Mouse (Mus musculus) MEL (cell line): Measurements from ENCODE around the gene Ankrd44. TPM values are rescaled to one million over a fixed set of nuclear protein-coding genes. Genes with fewer than 3 reads are reported as not detected.

Source experiments
- DNase-seq: peaks from one replicate; pipeline ENCODE4 v3.0.0; 2011; ENCODE audit warnings: low read depth, low spot score
- H3K27ac ChIP-seq: 2 replicates; pipeline ENCODE4 v1.5.1; 2012; ENCODE audit warnings: low read depth, mild to moderate bottlenecking, control low read depth, low read length, moderate library complexity; ENCODE audit not compliant: control insufficient read depth
- H3K27me3 ChIP-seq, 2 experiments: fragments of 150-350 bp in 1 of 2; sonication (generic) in 1 of 2; 2 replicates each; pipeline ENCODE4 v1.6.1; 2012; ENCODE audit warnings: low read length in 2 of 2, mild to moderate bottlenecking in 2 of 2, improper control_type of control experiment in 1 of 2, moderate library complexity in 1 of 2; ENCODE audit not compliant: insufficient read depth in 2 of 2, control insufficient read depth in 1 of 2
- H3K36me3 ChIP-seq, 2 experiments: 2 replicates each; pipeline ENCODE4 v1.6.1; 2012 to 2014; ENCODE audit warnings: low read length in 2 of 2, improper control_type of control experiment in 1 of 2, inconsistent platforms in 1 of 2, mild to moderate bottlenecking in 1 of 2; ENCODE audit not compliant: insufficient read depth in 2 of 2, control insufficient read depth in 1 of 2
- H3K4me1 ChIP-seq, 2 experiments: fragments of 150-350 bp in 1 of 2; sonication (generic) in 1 of 2; 2 replicates each; pipeline ENCODE4 v1.6.1; 2012; ENCODE audit warnings: low read length in 2 of 2, improper control_type of control experiment in 1 of 2, mild to moderate bottlenecking in 1 of 2; ENCODE audit not compliant: insufficient read depth in 2 of 2, control insufficient read depth in 1 of 2
- H3K4me3 ChIP-seq, 2 experiments: fragments of 150-350 bp in 1 of 2; sonication (generic) in 1 of 2; 2 replicates each; pipeline ENCODE4 v1.5.1; 2012; ENCODE audit warnings: low read depth in 2 of 2, low read length in 2 of 2, mild to moderate bottlenecking in 2 of 2, moderate library complexity in 2 of 2, control low read depth in 1 of 2, improper control_type of control experiment in 1 of 2; ENCODE audit not compliant: control insufficient read depth in 1 of 2, insufficient read depth in 1 of 2
- H3K79me2 ChIP-seq: 2 replicates; pipeline ENCODE4 v1.6.1; 2012; ENCODE audit warnings: mild to moderate bottlenecking, low read length, moderate library complexity; ENCODE audit not compliant: control insufficient read depth, poor library complexity, insufficient read depth
- H3K9ac ChIP-seq: 2 replicates; pipeline ENCODE4 v1.6.1; 2012; ENCODE audit warnings: low read depth, mild to moderate bottlenecking, control low read depth, low read length, moderate library complexity; ENCODE audit not compliant: control insufficient read depth, poor library complexity, severe bottlenecking
- H3K9me3 ChIP-seq: fragments of 150-350 bp; sonication (generic); replicated peaks from 2 replicates; pipeline ENCODE4 v1.6.1; 2012; ENCODE audit warnings: mild to moderate bottlenecking, low read length, improper control_type of control experiment, moderate library complexity; ENCODE audit not compliant: insufficient read depth
- CTCF ChIP-seq, 3 experiments: IDR thresholded peaks in 2 of 3; conservative IDR thresholded peaks in 1 of 3; 2 replicates each; pipeline ENCODE4 v1.5.1; 2011 to 2012; ENCODE audit warnings: low read length in 3 of 3, low read depth in 2 of 3, mild to moderate bottlenecking in 2 of 3, improper control_type of control experiment in 1 of 3, inconsistent platforms in 1 of 3, mixed read lengths in 1 of 3, moderate library complexity in 1 of 3; ENCODE audit not compliant: control insufficient read depth in 1 of 3, insufficient read depth in 1 of 3, poor library complexity in 1 of 3, severe bottlenecking in 1 of 3
- E2F4 ChIP-seq: IDR thresholded peaks from 2 replicates; pipeline ENCODE4 v1.6.1; 2011; ENCODE audit warnings: low read depth, low read length, improper control_type of control experiment, borderline replicate concordance
- ELF1 ChIP-seq: IDR thresholded peaks from 2 replicates; pipeline ENCODE4 v1.6.1; 2014; ENCODE audit warnings: low read depth, mild to moderate bottlenecking, inconsistent platforms, low read length, improper control_type of control experiment, moderate library complexity
- EP300 ChIP-seq, 2 experiments: IDR thresholded peaks; 2 replicates each; pipeline ENCODE4 v1.6.1; 2011; ENCODE audit warnings: improper control_type of control experiment in 2 of 2, low read length in 2 of 2, low read depth in 1 of 2, mild to moderate bottlenecking in 1 of 2
- GABPA ChIP-seq: IDR thresholded peaks from 2 replicates; pipeline ENCODE4 v1.6.1; 2012; ENCODE audit warnings: low read depth, mild to moderate bottlenecking, inconsistent platforms, low read length, improper control_type of control experiment, moderate library complexity
- HCFC1 ChIP-seq: IDR thresholded peaks from 2 replicates; pipeline ENCODE4 v1.6.1; 2012; ENCODE audit warnings: low read depth, mild to moderate bottlenecking, inconsistent platforms, low read length, improper control_type of control experiment, moderate library complexity
- KAT2A ChIP-seq: conservative IDR thresholded peaks from 2 replicates; pipeline ENCODE4 v1.6.1; 2012; ENCODE audit warnings: low read depth, low read length, improper control_type of control experiment, inconsistent platforms
- MAFK ChIP-seq: IDR thresholded peaks from 2 replicates; pipeline ENCODE4 v1.6.1; 2011; ENCODE audit warnings: low read depth, mild to moderate bottlenecking, low read length, improper control_type of control experiment, borderline replicate concordance
- MAX ChIP-seq: IDR thresholded peaks from 2 replicates; pipeline ENCODE4 v1.6.1; 2011; ENCODE audit warnings: low read length, improper control_type of control experiment
- MXI1 ChIP-seq: IDR thresholded peaks from 2 replicates; pipeline ENCODE4 v1.6.1; 2011; ENCODE audit warnings: mild to moderate bottlenecking, low read depth, low read length, improper control_type of control experiment
- MYC ChIP-seq: IDR thresholded peaks from 2 replicates; pipeline ENCODE4 v1.6.1; 2011; ENCODE audit warnings: low read depth, mild to moderate bottlenecking, low read length, improper control_type of control experiment, moderate library complexity
- NELFE ChIP-seq: IDR thresholded peaks from 2 replicates; pipeline ENCODE4 v1.6.1; 2011; ENCODE audit warnings: low read depth, low read length, improper control_type of control experiment
- NRF1 ChIP-seq: IDR thresholded peaks from 2 replicates; pipeline ENCODE4 v1.6.1; 2014; ENCODE audit warnings: low read depth, mild to moderate bottlenecking, inconsistent platforms, low read length, improper control_type of control experiment, moderate library complexity; ENCODE audit not compliant: poor library complexity, insufficient read depth, severe bottlenecking
- POLR2A ChIP-seq, 2 experiments: IDR thresholded peaks; 2 replicates each; pipeline ENCODE4 v1.6.1; 2011 to 2012; ENCODE audit warnings: low read length in 2 of 2, mild to moderate bottlenecking in 2 of 2, control low read depth in 1 of 2, improper control_type of control experiment in 1 of 2, low read depth in 1 of 2, moderate library complexity in 1 of 2; ENCODE audit not compliant: control insufficient read depth in 1 of 2, insufficient read depth in 1 of 2, poor library complexity in 1 of 2
- POLR2AphosphoS5 ChIP-seq: IDR thresholded peaks from 2 replicates; pipeline ENCODE4 v1.6.1; 2012; ENCODE audit warnings: low read depth, borderline replicate concordance, mild to moderate bottlenecking, inconsistent platforms, low read length, moderate library complexity, mixed read lengths
- RAD21 ChIP-seq: IDR thresholded peaks from 2 replicates; pipeline ENCODE4 v1.6.1; 2011; ENCODE audit warnings: mild to moderate bottlenecking, low read depth, low read length, improper control_type of control experiment
- RCOR1 ChIP-seq: IDR thresholded peaks from 2 replicates; pipeline ENCODE4 v1.6.1; 2012; ENCODE audit warnings: low read depth, mild to moderate bottlenecking, inconsistent platforms, low read length, improper control_type of control experiment
- SIN3A ChIP-seq: IDR thresholded peaks from 2 replicates; pipeline ENCODE4 v1.6.1; 2012; ENCODE audit warnings: low read length, improper control_type of control experiment, inconsistent platforms
- SMC3 ChIP-seq: IDR thresholded peaks from 2 replicates; pipeline ENCODE4 v1.6.1; 2011; ENCODE audit warnings: low read depth, low read length, improper control_type of control experiment
- UBTF ChIP-seq: IDR thresholded peaks from 2 replicates; pipeline ENCODE4 v1.6.1; 2012; ENCODE audit warnings: low read depth, mild to moderate bottlenecking, inconsistent platforms, low read length, improper control_type of control experiment, moderate library complexity, borderline replicate concordance; ENCODE audit not compliant: insufficient read depth
- ZKSCAN1 ChIP-seq: IDR thresholded peaks from 2 replicates; pipeline ENCODE4 v1.6.1; 2012; ENCODE audit warnings: low read depth, mild to moderate bottlenecking, inconsistent platforms, low read length, improper control_type of control experiment, moderate library complexity
- ZNF384 ChIP-seq: IDR thresholded peaks from 2 replicates; pipeline ENCODE4 v1.6.1; 2012; ENCODE audit warnings: low read depth, mild to moderate bottlenecking, inconsistent platforms, low read length, improper control_type of control experiment
- polyA plus RNA-seq, 2 experiments: library from polyadenylated mRNA; stranded (reverse) in 1 of 2; unstranded in 1 of 2; fragments of >175 nt in 1 of 2; fragments of >200 nt in 1 of 2; gene quantifications; 2 replicates each; pipeline versions ENCODE4 v1.2.1 to v1.2.4; 2012; ENCODE audit warnings: low replicate concordance in 2 of 2, low read depth in 1 of 2; ENCODE audit not compliant: insufficient read length in 2 of 2, insufficient read depth in 1 of 2, missing spikeins in 1 of 2
- total RNA-seq: library from RNA; depleted of rRNA; stranded (reverse); fragments of 300-350 nt; gene quantifications from 2 replicates; pipeline ENCODE4 v1.2.3, GENCODE M21; 2012

Gene Ankrd44
- total and polyA plus RNA-seq, 3 experiments = 2.3 to 4.4 TPM; not detected in 1

DNA sequence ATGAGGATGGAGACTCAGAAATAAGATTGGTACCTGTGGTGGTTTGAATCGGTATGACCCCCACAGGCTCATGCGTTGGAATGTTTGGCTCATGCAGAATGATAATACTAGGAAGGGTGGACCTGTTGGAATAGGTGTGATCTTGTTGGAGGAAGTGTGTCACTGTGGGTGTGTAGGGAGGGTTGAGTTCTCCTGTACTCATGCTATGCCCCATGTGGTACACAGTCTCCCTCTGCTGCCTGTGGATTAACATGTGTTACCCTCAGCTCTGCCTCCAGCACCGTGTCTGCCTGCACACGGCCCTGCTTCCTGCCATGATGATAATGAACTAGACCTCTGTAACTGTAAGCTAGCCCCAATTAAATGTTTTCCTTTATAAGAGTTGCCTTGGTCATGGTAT, 28.7 kb upstream of the Ankrd44 start:
- H3K27ac ChIP-seq = no peak overlapping the region
- TF ChIP-seq ZKSCAN1 (no peak), CTCF (IDR thresholded peaks at IDR 0.05 in 2 of 3, conservative IDR thresholded peaks at IDR 0.05 in 1 of 3; ENCODE audit: control insufficient read depth in 1 of 3, insufficient read depth in 1 of 3, low read depth in 2 of 3, low read length in 3 of 3, poor library complexity in 1 of 3, severe bottlenecking in 1 of 3) (peak in 1 of 3 experiments; percentile 23; a peak in 1 of 6 replicates), MAX (no peak), UBTF (no peak), NELFE (no peak), SMC3 (peak; percentile 43), E2F4 (no peak), RAD21 (peak; percentile 31)
- TF ChIP-seq, all 39 proteins: peak for 3
- peak; percentile 12 for DNase-seq
- Histone ChIP-seq H3K79me2 (no peaks in the 10 kb centered on the region), H3K9ac (no peak overlapping the region), H3K27me3 (peaks cover 0 to 2% of the 10 kb centered on the region in 2 experiments; a peak in 1 of 4 replicates), H3K4me3 (no peak overlapping the region), H3K9me3 (no peaks in the 10 kb centered on the region), H3K4me1 (no peaks in the 10 kb centered on the region), H3K36me3 (no peaks in the 10 kb centered on the region)

DNA sequence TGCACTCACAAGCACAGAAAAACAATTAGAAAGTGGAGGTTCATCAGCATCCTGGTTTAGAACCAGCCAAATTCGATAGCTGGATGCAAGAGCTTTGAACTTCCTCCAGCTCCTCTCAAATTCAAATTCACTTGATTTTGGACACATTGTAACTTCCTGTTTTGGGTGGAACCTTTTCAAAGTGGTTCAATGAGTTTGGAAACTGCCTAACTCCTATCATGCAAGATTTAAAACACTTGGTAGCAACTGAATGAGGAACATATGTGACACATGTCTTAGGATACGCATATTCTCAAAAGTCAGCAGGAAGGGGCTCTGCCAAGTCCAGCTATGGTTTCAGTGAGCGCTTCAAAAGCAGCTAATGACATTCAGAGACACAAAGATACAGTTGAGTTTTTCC, 18.5 kb upstream of the Ankrd44 start:
- H3K9ac ChIP-seq = no peak overlapping the region
- peak; percentile 23 for DNase-seq
- TF ChIP-seq HCFC1 = no peak
- TF ChIP-seq RAD21 = no peak
- H3K4me3 ChIP-seq = no peak overlapping the region
- H3K27me3 ChIP-seq = no peaks in the 10 kb centered on the region; a peak in 1 of 4 replicates
- H3K9me3 ChIP-seq = no peaks in the 10 kb centered on the region
- no peaks in the 10 kb centered on the region for H3K36me3 ChIP-seq
- no peaks in the 10 kb centered on the region for H3K79me2 ChIP-seq
- H3K4me1 ChIP-seq = no peaks in the 10 kb centered on the region
- no peak overlapping the region for H3K27ac ChIP-seq

DNA sequence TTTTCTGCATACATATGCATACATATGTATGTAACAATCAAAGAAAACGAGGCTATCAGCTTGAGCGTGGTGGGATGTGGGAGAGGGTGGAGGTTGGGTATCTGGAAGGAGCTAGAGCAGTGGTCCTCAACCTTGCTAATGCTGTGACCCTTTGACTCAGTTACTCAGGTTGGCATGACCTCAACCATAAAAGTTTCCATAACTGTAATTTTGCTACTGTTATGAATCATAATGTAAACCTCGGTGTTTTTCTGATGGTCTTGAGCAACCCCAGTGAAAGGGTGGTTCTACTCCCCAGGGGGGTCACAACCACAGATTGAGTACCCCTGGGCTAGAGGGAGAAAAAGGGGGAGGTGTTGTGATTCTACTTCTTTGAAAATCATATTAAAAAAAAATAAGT, 9.3 kb upstream of the Ankrd44 start:
- Histone ChIP-seq H3K79me2 (no peaks in the 10 kb centered on the region), H3K9ac (no peak overlapping the region), H3K27ac (no peak overlapping the region), H3K27me3 (peaks cover 0 to 7% of the 10 kb centered on the region in 2 experiments; a peak in 3 of 4 replicates), H3K36me3 (no peaks in the 10 kb centered on the region), H3K9me3 (no peaks in the 10 kb centered on the region), H3K4me1 (no peaks in the 10 kb centered on the region), H3K4me3 (no peak overlapping the region)
- no peak for DNase-seq
- no peak for TF ChIP-seq MYC
- TF ChIP-seq ZNF384 = no peak
- TF ChIP-seq GABPA = no peak
- no peak for TF ChIP-seq MAX
- no peak for TF ChIP-seq POLR2A (IDR thresholded peaks at IDR 0.05; ENCODE audit: control insufficient read depth in 1 of 2, insufficient read depth in 1 of 2, low read depth in 1 of 2, low read length in 2 of 2, poor library complexity in 1 of 2)
- TF ChIP-seq RCOR1 = no peak
- no peak for TF ChIP-seq NELFE
- no peak for TF ChIP-seq MAFK
- TF ChIP-seq NRF1 = no peak
- no peak for TF ChIP-seq MXI1
- TF ChIP-seq UBTF = no peak
- no peak for TF ChIP-seq ZKSCAN1
- no peak for TF ChIP-seq POLR2AphosphoS5
- TF ChIP-seq KAT2A = no peak
- no peak for TF ChIP-seq EP300 (IDR thresholded peaks at IDR 0.05; ENCODE audit: low read depth in 1 of 2, low read length in 2 of 2)
- TF ChIP-seq SMC3 = no peak
- TF ChIP-seq SIN3A = no peak
- TF ChIP-seq ELF1 = no peak
